Mouse (Mus musculus) heart, postnatal 0 days (tissue): Measurements from ENCODE around the gene Tmem203.

ENCODE experiments used
- CTCF ChIP-seq: IDR thresholded peaks from 2 replicates; pipeline ENCODE4 v1.5.1; 2016; ENCODE audit warnings: antibody characterized with exemption, control low read depth, low read depth
- EP300 ChIP-seq: IDR thresholded peaks from 2 replicates; pipeline ENCODE4 v1.6.1; 2016; ENCODE audit warnings: antibody characterized with exemption, low read depth

- no peak for TF ChIP-seq CTCF
- no peak for TF ChIP-seq EP300
Observed at GRCm38 (mm10) chr2:25233421-25233820, 21.8 kb upstream of the Tmem203 start.
